Mouse (Mus musculus): ENCODE data around the gene Lrsam1. TPM values are rescaled to one million over a fixed set of nuclear protein-coding genes. Genes with fewer than 3 reads are reported as not detected.

Lrsam1 gene
- polyA plus RNA-seq, 2 experiments: 9.4 to 18.0 TPM

- H3K9me3 ChIP-seq (ENCODE audit: control insufficient read depth, low read length): no peaks in the 10 kb centered on the region
- no peaks in the 10 kb centered on the region for H3K36me3 ChIP-seq (ENCODE audit: control insufficient read depth, insufficient read depth, low read length)
- peak overlapping the region; percentile 85; the same call in 1 of the 2 replicates for H3K27ac ChIP-seq (replicated peaks; ENCODE audit: low read depth, low read length)
- ATAC-seq (ENCODE audit: low FRiP score, low read depth) (no peak), DNase-seq (ENCODE audit: low spot score) (no peak)
- no peak for TF ChIP-seq POLR2A (IDR thresholded peaks at IDR 0.05; ENCODE audit: borderline replicate concordance, extremely low read depth, insufficient read depth, insufficient read length)
- H3K9ac ChIP-seq (ENCODE audit: low read depth, low read length, severe bottlenecking): peak overlapping the region; percentile 86
- WGBS: 38% methylated on average over 5 of the region's 5 CpGs
- peak overlapping the region; percentile 95 for H3K4me2 ChIP-seq (replicated peaks; ENCODE audit: low read depth, low read length, severe bottlenecking)
- H3K4me1 ChIP-seq (ENCODE audit: control insufficient read depth, insufficient read depth, low read length): peaks cover 60% of the 10 kb centered on the region
- peak overlapping the region; percentile 88 for H3K4me3 ChIP-seq (replicated peaks; ENCODE audit: low read length)
- H3K27me3 ChIP-seq (ENCODE audit: control insufficient read depth, insufficient read depth, low read length): no peaks in the 10 kb centered on the region
Observed at GRCm38 (mm10) chr2:32877303-32877702, 84.1 kb downstream of the Lrsam1 start.

GRCm38 (mm10) chr2:32876490-32877302 is 84.7 kb downstream of the Lrsam1 start:
- Histone ChIP-seq H3K36me3 (ENCODE audit: control insufficient read depth, insufficient read depth, low read length) (no peaks in the 10 kb centered on the region), H3K27ac (replicated peaks; ENCODE audit: low read depth, low read length) (peak overlapping the region; percentile 85), H3K4me3 (replicated peaks; ENCODE audit: low read length) (peak overlapping the region; percentile 88), H3K4me1 (ENCODE audit: control insufficient read depth, insufficient read depth, low read length) (peaks cover 54% of the 10 kb centered on the region), H3K4me2 (replicated peaks; ENCODE audit: low read depth, low read length, severe bottlenecking) (peak overlapping the region; percentile 95), H3K9ac (ENCODE audit: low read depth, low read length, severe bottlenecking) (peak overlapping the region; percentile 86), H3K9me3 (ENCODE audit: control insufficient read depth, low read length) (no peaks in the 10 kb centered on the region), H3K27me3 (ENCODE audit: control insufficient read depth, insufficient read depth, low read length) (no peaks in the 10 kb centered on the region)
- ATAC-seq (ENCODE audit: low FRiP score, low read depth): peak; percentile 16
- no peak for TF ChIP-seq POLR2A (IDR thresholded peaks at IDR 0.05; ENCODE audit: borderline replicate concordance, extremely low read depth, insufficient read depth, insufficient read length)
- no peak for DNase-seq (ENCODE audit: low spot score)
- 3% methylated on average over 20 of the region's 20 CpGs for WGBS

GRCm38 (mm10) chr2:32875675-32876489 is 85.5 kb downstream of the Lrsam1 start, which contains the start of gene Fam129b:
Gene Fam129b (plus strand): TSS chr2:32876114.
- H3K9me3 ChIP-seq (ENCODE audit: control insufficient read depth, low read length): no peaks in the 10 kb centered on the region
- H3K4me2 ChIP-seq (replicated peaks; ENCODE audit: low read depth, low read length, severe bottlenecking): peak within 1 kb of the TSS; percentile 95
- peak; percentile 90 for DNase-seq (ENCODE audit: low spot score)
- peak within 1 kb of the TSS; percentile 88 for H3K4me3 ChIP-seq (replicated peaks; ENCODE audit: low read length)
- H3K4me1 ChIP-seq (ENCODE audit: control insufficient read depth, insufficient read depth, low read length): peaks cover 46% of the 10 kb centered on the region
- H3K36me3 ChIP-seq (ENCODE audit: control insufficient read depth, insufficient read depth, low read length): no peaks in the 10 kb centered on the region
- TF ChIP-seq POLR2A (IDR thresholded peaks at IDR 0.05; ENCODE audit: borderline replicate concordance, extremely low read depth, insufficient read depth, insufficient read length): no peak
- under 1% methylated on average over 56 of the region's 68 CpGs for WGBS
- no peaks in the 10 kb centered on the region for H3K27me3 ChIP-seq (ENCODE audit: control insufficient read depth, insufficient read depth, low read length)
- peak within 1 kb of the TSS; percentile 86 for H3K9ac ChIP-seq (ENCODE audit: low read depth, low read length, severe bottlenecking)
- peak within 1 kb of the TSS; percentile 85 for H3K27ac ChIP-seq (replicated peaks; ENCODE audit: low read depth, low read length)
- peak; percentile 95 for ATAC-seq (ENCODE audit: low FRiP score, low read depth)

Other genes with a start within 250 kb of the Lrsam1 start
- gene Cdk9, start 248.5 kb downstream of the Lrsam1 start, polyA plus RNA-seq (2012; rRNA removed): 211 and 240 TPM in 2 replicates
- gene Cdk9, start 248.5 kb downstream of the Lrsam1 start, polyA plus RNA-seq (2014; fragmentation: Nextera tagmentation; extraction: Ambion mirVana): 84.7 and 87.1 TPM in 2 replicates
- 36.8 and 52.0 TPM in 2 replicates for gene Sh2d3c, start 240.6 kb downstream of the Lrsam1 start, polyA plus RNA-seq (2012; rRNA removed)
- 18.5 and 20.3 TPM in 2 replicates for gene Sh2d3c, start 240.6 kb downstream of the Lrsam1 start, polyA plus RNA-seq (2014; fragmentation: Nextera tagmentation; extraction: Ambion mirVana)
- gene 6330409D20Rik, start 220.6 kb downstream of the Lrsam1 start, polyA plus RNA-seq (2012; rRNA removed): 0.14 and 0.15 TPM in 2 replicates
- not detected in 2 replicates for gene 6330409D20Rik, start 220.6 kb downstream of the Lrsam1 start, polyA plus RNA-seq (2014; fragmentation: Nextera tagmentation; extraction: Ambion mirVana)
- 82.6 and 169 TPM in 2 replicates for gene Tor2a, start 204.4 kb downstream of the Lrsam1 start, polyA plus RNA-seq (2012; rRNA removed)
- gene Tor2a, start 204.4 kb downstream of the Lrsam1 start, polyA plus RNA-seq (2014; fragmentation: Nextera tagmentation; extraction: Ambion mirVana): 81.2 and 86.2 TPM in 2 replicates
- gene Ttc16, start 186.0 kb downstream of the Lrsam1 start, polyA plus RNA-seq (2012; rRNA removed): 0.47 and 0.70 TPM in 2 replicates
- gene Ttc16, start 186.0 kb downstream of the Lrsam1 start, polyA plus RNA-seq (2014; fragmentation: Nextera tagmentation; extraction: Ambion mirVana): 0.12 and 0.15 TPM in 2 replicates
- gene Ptrh1, start 185.8 kb downstream of the Lrsam1 start, polyA plus RNA-seq (2012; rRNA removed): 11.3 and 11.5 TPM in 2 replicates
- gene Ptrh1, start 185.8 kb downstream of the Lrsam1 start, polyA plus RNA-seq (2014; fragmentation: Nextera tagmentation; extraction: Ambion mirVana): 5.1 and 5.8 TPM in 2 replicates
- 0.04 and 0.05 TPM in 2 replicates for gene Cfap157, start 177.2 kb downstream of the Lrsam1 start, polyA plus RNA-seq (2012; rRNA removed)
- 0.11 and 0.12 TPM in 2 replicates for gene Cfap157, start 177.2 kb downstream of the Lrsam1 start, polyA plus RNA-seq (2014; fragmentation: Nextera tagmentation; extraction: Ambion mirVana)
- gene Stxbp1, start 114.4 kb downstream of the Lrsam1 start, polyA plus RNA-seq (2012; rRNA removed): 22.2 and 22.3 TPM in 2 replicates
- 15.8 and 20.8 TPM in 2 replicates for gene Stxbp1, start 114.4 kb downstream of the Lrsam1 start, polyA plus RNA-seq (2014; fragmentation: Nextera tagmentation; extraction: Ambion mirVana)
- 73.5 and 81.0 TPM in 2 replicates for gene Fam129b, start 85.5 kb downstream of the Lrsam1 start, polyA plus RNA-seq (2012; rRNA removed)
- gene Fam129b, start 85.5 kb downstream of the Lrsam1 start, polyA plus RNA-seq (2014; fragmentation: Nextera tagmentation; extraction: Ambion mirVana): 45.9 and 46.2 TPM in 2 replicates
- gene Rpl12, start 55 bp downstream of the Lrsam1 start, polyA plus RNA-seq (2012; rRNA removed): 1,366 and 1,484 TPM in 2 replicates
- gene Rpl12, start 55 bp downstream of the Lrsam1 start, polyA plus RNA-seq (2014; fragmentation: Nextera tagmentation; extraction: Ambion mirVana): 237 and 247 TPM in 2 replicates
- gene Slc2a8, start 20.5 kb upstream of the Lrsam1 start, polyA plus RNA-seq (2012; rRNA removed): 26.0 and 40.6 TPM in 2 replicates
- 16.8 and 20.4 TPM in 2 replicates for gene Slc2a8, start 20.5 kb upstream of the Lrsam1 start, polyA plus RNA-seq (2014; fragmentation: Nextera tagmentation; extraction: Ambion mirVana)
- 10.1 and 12.0 TPM in 2 replicates for gene Garnl3, start 170.0 kb upstream of the Lrsam1 start, polyA plus RNA-seq (2012; rRNA removed)
- 9.6 and 10.0 TPM in 2 replicates for gene Garnl3, start 170.0 kb upstream of the Lrsam1 start, polyA plus RNA-seq (2014; fragmentation: Nextera tagmentation; extraction: Ambion mirVana)

All from limb, embryonic 14.5 days (tissue).